Mouse (Mus musculus): ENCODE data around the gene BC107364. TPM values are rescaled to one million over a fixed set of nuclear protein-coding genes. Genes with fewer than 3 reads are reported as not detected.
"Not testable (repeated sequence)": the region's sequence is repeated elsewhere in the genome, so short reads cannot be mapped to it uniquely, and the experiment has no call there.

The BC107364 gene
- polyA plus RNA-seq, 1 experiment from 2014 or later: 0.14 TPM

DNA sequence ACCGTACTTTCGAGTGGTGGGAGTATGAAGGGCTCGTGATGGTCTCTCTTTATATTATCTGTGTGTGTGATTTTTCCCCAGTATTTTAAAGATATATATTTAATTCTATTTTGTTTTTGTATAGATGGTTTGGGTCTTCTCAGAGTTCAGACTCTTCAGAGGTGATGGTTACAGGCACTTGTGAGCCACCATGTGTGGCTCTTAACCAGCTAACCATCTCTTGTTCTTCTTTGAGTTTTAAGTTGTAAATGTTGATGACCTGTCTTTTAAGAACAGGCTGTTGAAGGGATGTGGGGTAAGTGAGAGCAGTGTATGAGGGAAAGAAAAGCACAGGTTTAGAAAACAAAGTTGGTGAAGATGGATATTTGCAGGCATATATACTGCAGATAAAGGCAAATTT, 42.8 kb upstream of the BC107364 start:
- H3K9me3 ChIP-seq: no peaks in the 10 kb centered on the region
- H3K36me3 ChIP-seq: no peaks in the 10 kb centered on the region
- no peaks in the 10 kb centered on the region for H3K27me3 ChIP-seq (replicated peaks)
- WGBS: 92% methylated on average over 3 of the region's 3 CpGs
- H3K4me1 ChIP-seq (replicated peaks): 0 out of 2 replicates have a peak, but pooled peaks cover 3% of the 10 kb centered on the region
- no peak for ATAC-seq
- H3K4me2 ChIP-seq (replicated peaks): no peak overlapping the region
- H3K4me3 ChIP-seq (replicated peaks): no peak overlapping the region
- no peak overlapping the region for H3K27ac ChIP-seq
- no peak overlapping the region for H3K9ac ChIP-seq

DNA sequence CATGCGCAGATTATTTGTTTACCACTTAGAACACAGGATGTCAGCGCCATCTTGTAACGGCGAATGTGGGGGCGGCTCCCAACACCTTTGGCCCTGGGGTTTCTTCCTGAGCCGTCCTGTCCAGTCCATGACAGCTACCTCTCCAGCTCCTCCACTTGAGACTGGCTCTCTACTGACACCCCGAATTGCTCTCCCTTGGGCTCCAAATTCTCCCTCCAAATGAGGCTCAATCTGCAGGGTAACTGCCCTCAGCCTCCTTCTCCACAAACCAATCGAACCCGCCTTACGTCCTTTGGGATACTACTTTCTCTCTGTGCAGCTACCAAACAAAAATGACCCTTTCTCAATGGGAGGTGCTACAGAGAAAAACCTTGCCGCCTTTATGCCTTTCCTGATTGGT, 42.4 kb upstream of the BC107364 start:
- not testable (repeated sequence) for H3K4me1 ChIP-seq (replicated peaks); H3K4me2 ChIP-seq (replicated peaks); H3K27me3 ChIP-seq (replicated peaks); H3K9ac ChIP-seq; H3K36me3 ChIP-seq; ATAC-seq; H3K9me3 ChIP-seq; H3K27ac ChIP-seq; H3K4me3 ChIP-seq (replicated peaks)
- 93% methylated on average over 7 of the region's 11 CpGs for WGBS

DNA sequence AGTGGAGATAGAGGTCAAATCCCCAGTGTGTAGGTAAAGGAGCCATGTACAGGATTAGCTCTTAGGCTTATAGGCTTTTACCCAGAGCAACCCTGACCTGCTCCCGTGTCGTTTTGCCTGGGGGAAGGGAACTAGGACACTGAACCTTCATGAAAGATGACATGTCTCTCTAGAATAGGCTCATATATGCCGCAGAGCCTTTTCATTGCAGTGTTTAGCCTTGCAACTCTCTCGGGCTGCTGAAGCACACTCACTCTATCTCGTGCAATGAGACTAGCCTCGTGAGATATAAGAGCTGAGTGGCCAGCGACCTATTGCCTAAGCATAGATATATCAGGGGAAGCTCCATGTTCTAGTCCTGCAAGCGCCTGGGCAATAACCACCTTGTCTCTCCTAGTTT, 37.5 kb upstream of the BC107364 start:
- not testable (repeated sequence) for H3K4me3 ChIP-seq (replicated peaks); H3K4me2 ChIP-seq (replicated peaks); H3K36me3 ChIP-seq; H3K9me3 ChIP-seq; H3K4me1 ChIP-seq (replicated peaks); H3K27me3 ChIP-seq (replicated peaks); ATAC-seq; H3K9ac ChIP-seq
- H3K27ac ChIP-seq: peak overlapping the region; percentile 48; the same call in 1 of the 2 replicates
- 61% methylated on average over 6 of the region's 8 CpGs for WGBS

DNA sequence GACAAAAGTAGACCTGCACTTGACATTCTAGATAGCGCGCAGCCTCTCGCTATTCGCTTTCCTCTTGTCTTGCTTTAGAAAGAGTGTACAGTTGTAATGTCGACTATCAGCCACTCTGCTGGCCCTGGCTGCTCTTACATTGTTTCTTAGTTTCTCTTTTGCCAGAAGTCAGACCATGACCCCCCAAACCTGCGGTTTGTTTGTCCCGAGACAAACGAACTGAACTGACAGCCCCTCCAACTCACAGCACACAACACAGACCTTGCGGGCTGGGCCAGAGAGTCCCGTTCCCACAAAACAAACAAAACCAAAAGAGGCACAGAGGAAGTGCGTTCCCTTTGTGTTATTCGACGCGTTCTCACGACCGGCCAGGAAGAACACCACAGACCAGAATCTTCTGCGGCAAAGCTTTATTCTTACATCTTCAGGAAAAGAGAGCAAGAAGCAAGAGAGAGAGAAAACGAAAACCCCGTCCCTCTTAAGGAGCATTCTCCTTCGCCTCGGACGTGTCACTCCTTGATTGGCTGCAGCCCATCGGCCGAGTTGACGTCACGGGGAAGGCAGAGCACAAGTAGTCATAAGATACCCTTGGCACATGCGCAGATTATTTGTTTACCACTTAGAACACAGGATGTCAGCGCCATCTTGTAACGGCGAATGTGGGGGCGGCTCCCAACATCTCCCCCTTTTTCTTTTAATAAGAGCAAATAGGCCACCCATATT, 37.0 kb upstream of the BC107364 start:
- H3K9me3 ChIP-seq; H3K27me3 ChIP-seq (replicated peaks); H3K36me3 ChIP-seq; H3K4me1 ChIP-seq (replicated peaks); H3K9ac ChIP-seq; H3K4me3 ChIP-seq (replicated peaks); H3K4me2 ChIP-seq (replicated peaks): not testable (repeated sequence)
- 0% methylated on average over 9 of the region's 31 CpGs for WGBS
- ATAC-seq: peak; percentile 80
- H3K27ac ChIP-seq: peak overlapping the region; percentile 77

DNA sequence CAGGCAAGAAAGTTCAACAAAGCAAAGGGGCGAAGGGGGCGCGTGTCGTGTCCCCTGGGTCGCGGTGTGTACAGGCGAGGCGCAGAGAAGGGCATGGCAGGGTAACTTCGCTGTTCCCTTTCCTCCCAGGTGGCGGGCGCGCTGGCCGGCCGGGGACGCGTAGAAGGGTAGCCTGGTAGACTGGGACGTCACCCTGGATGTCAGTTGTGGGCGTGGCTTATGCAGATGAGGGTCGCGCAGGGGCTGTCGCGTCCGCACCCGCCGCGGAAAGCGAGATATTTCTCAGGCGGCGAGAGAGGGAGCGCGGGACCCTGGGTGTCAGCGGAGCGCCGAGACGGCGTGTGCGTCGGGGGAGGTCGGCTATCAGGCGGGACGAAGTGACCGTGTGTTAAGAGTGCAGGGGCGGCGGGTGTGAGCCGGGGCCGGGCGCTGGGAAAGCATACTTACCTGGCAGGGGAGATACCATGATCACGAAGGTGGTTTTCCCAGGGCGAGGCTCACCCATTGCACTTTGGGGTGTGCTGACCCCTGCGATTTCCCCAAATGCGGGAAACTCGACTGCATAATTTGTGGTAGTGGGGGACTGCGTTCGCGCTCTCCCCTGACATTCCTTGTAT, 36.3 kb upstream of the BC107364 start:
- H3K4me2 ChIP-seq (replicated peaks): peak overlapping the region; percentile 60
- H3K9ac ChIP-seq: peak overlapping the region; percentile 34; the same call in 1 of the 2 replicates
- H3K9me3 ChIP-seq; H3K36me3 ChIP-seq; H3K27me3 ChIP-seq (replicated peaks); H3K4me1 ChIP-seq (replicated peaks): not testable (repeated sequence)
- peak overlapping the region; percentile 27 for H3K4me3 ChIP-seq (replicated peaks)
- no CpG with 5 or more reads among the region's 55 CpGs for WGBS
- peak; percentile 88 for ATAC-seq
- peak overlapping the region; percentile 88 for H3K27ac ChIP-seq

DNA sequence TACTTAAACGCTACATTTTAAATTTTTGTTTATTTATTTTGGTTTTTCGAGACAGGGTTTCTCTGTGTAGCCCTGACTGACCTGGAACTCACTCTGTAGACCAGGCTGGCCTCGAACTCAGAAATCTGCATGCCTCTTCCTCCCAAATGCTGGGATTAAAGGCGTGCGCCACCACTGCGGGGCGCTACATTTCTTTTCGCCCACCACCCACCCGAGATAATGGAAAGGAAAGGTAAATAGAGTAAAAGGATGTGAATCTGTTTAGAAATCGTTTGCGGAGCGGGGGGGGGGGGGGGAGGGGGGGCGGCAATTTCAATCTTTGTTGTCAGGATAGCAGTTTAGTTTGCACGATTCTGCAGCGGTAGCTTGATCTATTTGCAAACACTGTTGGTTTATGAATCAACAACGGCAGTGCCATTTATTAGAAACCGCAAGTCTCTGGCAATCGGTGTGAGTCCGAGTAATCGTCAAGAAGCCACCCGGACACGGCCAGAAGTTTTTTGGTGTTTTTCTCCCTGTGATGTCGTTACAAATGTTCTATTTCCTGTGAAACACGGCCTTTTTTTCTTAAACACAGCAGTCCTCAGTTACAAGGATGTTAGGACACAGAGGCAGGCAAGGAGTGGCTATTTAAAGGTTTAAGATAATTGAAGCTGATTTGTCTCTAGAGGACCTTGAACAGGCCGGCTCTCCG, 35.6 kb upstream of the BC107364 start:
- H3K9me3 ChIP-seq: no peaks in the 10 kb centered on the region
- H3K9ac ChIP-seq: peak overlapping the region; percentile 34; the same call in 1 of the 2 replicates
- 4% methylated on average over 26 of the region's 26 CpGs for WGBS

DNA sequence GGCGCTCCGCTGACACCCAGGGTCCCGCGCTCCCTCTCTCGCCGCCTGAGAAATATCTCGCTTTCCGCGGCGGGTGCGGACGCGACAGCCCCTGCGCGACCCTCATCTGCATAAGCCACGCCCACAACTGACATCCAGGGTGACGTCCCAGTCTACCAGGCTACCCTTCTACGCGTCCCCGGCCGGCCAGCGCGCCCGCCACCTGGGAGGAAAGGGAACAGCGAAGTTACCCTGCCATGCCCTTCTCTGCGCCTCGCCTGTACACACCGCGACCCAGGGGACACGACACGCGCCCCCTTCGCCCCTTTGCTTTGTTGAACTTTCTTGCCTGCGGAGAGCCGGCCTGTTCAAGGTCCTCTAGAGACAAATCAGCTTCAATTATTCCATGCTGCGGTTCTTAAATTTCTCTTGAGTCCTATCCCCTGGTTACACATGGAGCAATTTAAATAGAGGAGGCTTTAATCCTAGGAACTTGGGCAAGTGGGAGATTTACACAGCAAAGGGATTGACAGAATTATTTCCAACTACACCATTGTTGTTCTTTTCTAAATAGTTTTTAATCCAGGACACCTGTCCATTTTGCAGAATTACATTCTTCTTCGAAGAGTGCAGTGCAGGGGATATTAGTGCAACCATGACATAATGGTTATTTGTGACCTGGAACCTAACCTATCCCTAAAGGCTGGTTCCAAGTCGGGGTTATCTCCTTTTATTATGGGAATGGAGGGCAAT, 34.9 kb upstream of the BC107364 start:
- ATAC-seq: peak; percentile 88

More for the DNA sequence above, 35.6 kb upstream of the BC107364 start:
- no peak for ATAC-seq
- no peaks in the 10 kb centered on the region for H3K27me3 ChIP-seq (replicated peaks)
- H3K36me3 ChIP-seq: no peaks in the 10 kb centered on the region
- H3K27ac ChIP-seq: peak overlapping the region; percentile 88
- H3K4me1 ChIP-seq (replicated peaks): no peaks in the 10 kb centered on the region
- H3K4me3 ChIP-seq (replicated peaks): peak overlapping the region; percentile 27
- peak overlapping the region; percentile 60 for H3K4me2 ChIP-seq (replicated peaks)

DNA sequence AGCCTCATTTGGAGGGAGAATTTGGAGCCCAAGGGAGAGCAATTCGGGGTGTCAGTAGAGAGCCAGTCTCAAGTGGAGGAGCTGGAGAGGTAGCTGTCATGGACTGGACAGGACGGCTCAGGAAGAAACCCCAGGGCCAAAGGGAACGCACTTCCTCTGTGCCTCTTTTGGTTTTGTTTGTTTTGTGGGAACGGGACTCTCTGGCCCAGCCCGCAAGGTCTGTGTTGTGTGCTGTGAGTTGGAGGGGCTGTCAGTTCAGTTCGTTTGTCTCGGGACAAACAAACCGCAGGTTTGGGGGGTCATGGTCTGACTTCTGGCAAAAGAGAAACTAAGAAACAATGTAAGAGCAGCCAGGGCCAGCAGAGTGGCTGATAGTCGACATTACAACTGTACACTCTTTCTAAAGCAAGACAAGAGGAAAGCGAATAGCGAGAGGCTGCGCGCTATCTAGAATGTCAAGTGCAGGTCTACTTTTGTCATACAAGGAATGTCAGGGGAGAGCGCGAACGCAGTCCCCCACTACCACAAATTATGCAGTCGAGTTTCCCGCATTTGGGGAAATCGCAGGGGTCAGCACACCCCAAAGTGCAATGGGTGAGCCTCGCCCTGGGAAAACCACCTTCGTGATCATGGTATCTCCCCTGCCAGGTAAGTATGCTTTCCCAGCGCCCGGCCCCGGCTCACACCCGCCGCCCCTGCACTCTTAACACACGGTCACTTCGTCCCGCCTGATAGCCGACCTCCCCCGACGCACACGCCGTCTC, 34.1 kb upstream of the BC107364 start:
- WGBS: 0% methylated on average over 5 of the region's 34 CpGs
- ATAC-seq: peak; percentile 73
- H3K27me3 ChIP-seq (replicated peaks): not testable (repeated sequence)

More for the DNA sequence above, 34.9 kb upstream of the BC107364 start:
- H3K36me3 ChIP-seq; H3K9ac ChIP-seq; H3K9me3 ChIP-seq; H3K27ac ChIP-seq; H3K4me1 ChIP-seq (replicated peaks); H3K27me3 ChIP-seq (replicated peaks): not testable (repeated sequence)
- peak overlapping the region; percentile 27; the same call in 1 of the 2 replicates for H3K4me3 ChIP-seq (replicated peaks)
- H3K4me2 ChIP-seq (replicated peaks): peak overlapping the region; percentile 60
- 9% methylated on average over 7 of the region's 38 CpGs for WGBS

DNA sequence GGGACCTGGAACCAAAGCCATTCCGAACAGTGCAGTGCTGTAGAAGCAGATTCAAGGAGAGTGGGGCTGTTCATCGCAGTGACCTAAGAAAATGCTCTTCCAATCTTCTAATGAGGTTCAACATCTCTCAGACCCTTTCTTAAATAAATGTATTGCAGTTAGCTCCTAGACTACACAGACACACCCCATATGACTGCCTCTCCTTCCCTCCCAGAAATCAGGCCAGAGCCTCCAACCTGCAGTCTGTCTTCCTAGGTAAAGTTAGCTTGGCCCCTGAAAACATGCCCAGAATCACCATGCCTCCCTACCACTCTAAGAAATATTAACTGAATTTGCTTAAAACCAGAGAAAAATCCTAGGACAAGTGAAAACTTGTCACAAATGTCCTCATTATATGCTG, 33.3 kb upstream of the BC107364 start:
- Histone ChIP-seq H3K4me1 (replicated peaks) (no peaks in the 10 kb centered on the region), H3K4me3 (replicated peaks) (no peak overlapping the region), H3K9ac (no peak overlapping the region), H3K27ac (no peak overlapping the region), H3K4me2 (replicated peaks) (peak overlapping the region; percentile 7; the same call in 1 of the 2 replicates), H3K27me3 (replicated peaks) (no peaks in the 10 kb centered on the region), H3K36me3 (no peaks in the 10 kb centered on the region), H3K9me3 (no peaks in the 10 kb centered on the region)
- 87% methylated on average over 2 of the region's 2 CpGs for WGBS
- ATAC-seq: no peak

More for the DNA sequence above, 34.1 kb upstream of the BC107364 start:
- H3K4me1 ChIP-seq (replicated peaks); H3K36me3 ChIP-seq; H3K4me3 ChIP-seq (replicated peaks); H3K4me2 ChIP-seq (replicated peaks); H3K9me3 ChIP-seq; H3K27ac ChIP-seq; H3K9ac ChIP-seq: not testable (repeated sequence)

DNA sequence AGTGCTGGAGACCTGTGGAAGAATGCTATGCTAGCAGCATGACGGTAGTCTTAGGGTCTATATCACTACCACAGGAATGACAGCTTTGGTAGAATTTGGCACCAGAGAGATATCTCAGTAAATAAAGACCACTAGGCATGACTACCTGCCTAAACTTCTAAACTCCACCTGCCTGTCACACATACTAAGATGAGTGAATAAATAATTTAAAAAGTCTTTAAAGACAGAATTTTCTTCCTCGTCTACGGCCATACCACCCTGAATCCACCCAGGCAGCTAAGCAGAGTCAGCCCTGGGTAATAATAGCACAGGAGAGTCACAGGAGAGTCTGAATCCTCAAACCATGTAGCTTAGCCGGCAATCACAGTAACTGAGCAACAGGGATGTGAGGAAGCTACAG, 32.8 kb upstream of the BC107364 start:
- H3K4me2 ChIP-seq (replicated peaks): 0 out of 2 replicates have a peak overlapping the region, but pooled peaks have one; percentile 7
- H3K9ac ChIP-seq: no peak overlapping the region
- H3K9me3 ChIP-seq: no peaks in the 10 kb centered on the region
- no peaks in the 10 kb centered on the region for H3K4me1 ChIP-seq (replicated peaks)
- WGBS: 78% methylated on average over 4 of the region's 4 CpGs
- H3K36me3 ChIP-seq: no peaks in the 10 kb centered on the region
- ATAC-seq: no peak
- H3K27me3 ChIP-seq (replicated peaks): no peaks in the 10 kb centered on the region
- H3K27ac ChIP-seq: no peak overlapping the region
- no peak overlapping the region for H3K4me3 ChIP-seq (replicated peaks)

DNA sequence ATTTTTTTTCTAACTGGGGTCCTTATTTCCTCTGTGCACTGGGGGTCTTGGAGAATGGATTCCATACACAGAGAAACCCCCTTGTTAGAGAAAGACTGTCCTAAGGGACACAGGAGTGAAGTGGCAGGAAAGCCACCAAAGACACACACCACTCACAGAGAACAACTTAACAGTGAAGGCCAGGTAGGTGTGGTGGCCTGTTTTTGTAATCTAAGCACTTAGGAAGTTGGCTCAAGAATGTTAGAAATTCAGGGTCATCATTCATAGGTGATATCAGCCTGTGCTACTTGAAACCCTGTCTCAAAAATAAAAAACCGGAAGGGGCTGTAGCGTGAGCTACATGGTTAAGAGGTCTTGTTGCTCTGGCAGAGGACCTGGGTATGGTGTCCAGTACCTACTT, 31.8 kb upstream of the BC107364 start:
- H3K9me3 ChIP-seq: no peaks in the 10 kb centered on the region
- 94% methylated on average over 2 of the region's 2 CpGs for WGBS
- no peak overlapping the region for H3K27ac ChIP-seq
- ATAC-seq: no peak
- no peak overlapping the region for H3K4me2 ChIP-seq (replicated peaks)
- H3K9ac ChIP-seq: no peak overlapping the region
- H3K4me1 ChIP-seq (replicated peaks): no peaks in the 10 kb centered on the region
- H3K36me3 ChIP-seq: no peaks in the 10 kb centered on the region
- no peak overlapping the region for H3K4me3 ChIP-seq (replicated peaks)
- H3K27me3 ChIP-seq (replicated peaks): no peaks in the 10 kb centered on the region
